Mouse (Mus musculus): ENCODE measurements around the gene Slc25a23.
"Not testable (repeated sequence)": the region's sequence is repeated elsewhere in the genome, so short reads cannot be mapped to it uniquely, and the experiment has no call there.

DNA sequence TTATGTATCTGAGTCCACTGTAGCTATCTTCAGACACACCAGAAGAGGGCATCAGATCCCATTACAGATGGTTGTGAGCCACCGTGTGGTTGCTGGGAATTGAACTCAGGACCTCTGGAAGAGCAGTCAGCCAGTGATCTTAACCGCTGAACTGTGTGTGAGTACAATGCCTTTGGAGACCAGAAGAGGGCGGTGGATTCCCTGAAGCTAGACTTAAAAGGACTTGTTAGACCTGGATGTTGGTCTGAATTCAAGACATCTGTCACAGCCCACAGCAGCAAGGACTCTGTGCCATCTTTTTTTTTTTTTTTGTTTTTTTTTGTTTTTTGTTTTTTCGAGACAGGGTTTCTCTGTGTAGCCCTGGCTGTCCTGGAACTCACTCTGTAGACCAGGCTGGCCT lies 8.0 kb downstream of the Slc25a23 start:
- TF ChIP-seq CTCF (IDR thresholded peaks at IDR 0.05; ENCODE audit: control insufficient read depth, insufficient read depth, insufficient replicate concordance, low read depth, low read length); POLR2A (IDR thresholded peaks at IDR 0.05; ENCODE audit: control insufficient read depth, low read depth, low read length): not testable (repeated sequence)
